Mouse (Mus musculus) adrenal gland, postnatal 25 days (tissue): ENCODE data around the gene Wnt11. TPM values are rescaled to one million over a fixed set of nuclear protein-coding genes. Genes with fewer than 3 reads are reported as not detected.
A peak's percentile ranks its signal among the peaks of the same experiment; 100 is the strongest.

Experiments used
- DNase-seq: peaks from one replicate; pipeline ENCODE4 v3.0.0; 2021; ENCODE audit warnings: mixed read lengths
- total RNA-seq: library from RNA; stranded (reverse); gene quantifications from 2 replicates; pipeline ENCODE4 v1.2.3, GENCODE M21; 2021

Wnt11 gene
- total RNA-seq, 1 experiment from 2014 or later, result 1.9 TPM

DNA sequence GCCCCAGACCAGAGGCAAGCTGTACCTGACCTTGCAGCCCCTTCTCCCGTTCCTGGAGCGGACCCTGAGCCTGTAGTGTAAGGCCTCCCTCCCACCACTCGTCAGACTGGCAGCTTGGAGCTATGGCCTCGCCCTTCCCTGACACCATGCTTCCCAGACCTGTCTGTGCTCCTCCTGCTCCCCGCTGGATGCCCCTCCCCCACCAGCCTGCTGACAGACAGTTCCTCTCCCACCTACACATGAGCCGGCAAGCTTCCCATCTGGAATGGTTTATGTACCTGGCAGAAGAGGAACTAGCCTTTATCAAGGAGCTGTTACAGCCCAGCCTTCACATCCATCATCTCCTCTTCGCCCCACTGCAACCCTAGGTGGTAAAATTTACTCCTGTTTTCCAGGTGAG lies 6.0 kb upstream of the Wnt11 start:
- no peak for DNase-seq

DNA sequence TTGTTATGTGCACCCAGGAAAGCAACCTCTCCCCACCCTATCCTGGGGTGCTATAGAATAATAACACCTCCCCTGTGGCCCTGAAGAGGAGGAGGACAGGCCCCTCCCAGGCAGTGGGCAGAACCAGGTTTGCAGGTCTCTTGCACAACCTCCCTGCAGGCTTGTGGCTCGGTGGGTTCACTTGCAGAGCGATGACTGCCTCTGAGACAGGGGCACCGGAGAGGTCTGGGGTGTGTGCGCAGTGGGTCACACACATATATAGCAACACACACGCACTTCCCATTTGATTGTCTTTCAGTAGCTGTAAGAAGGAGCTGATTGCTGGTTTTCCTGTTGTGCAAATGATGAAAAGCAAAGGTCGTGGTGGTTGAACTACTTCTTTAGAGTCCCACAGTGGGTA lies 3.6 kb upstream of the Wnt11 start:
- no peak for DNase-seq

- DNase-seq, result no peak
Measured at GRCm38 (mm10) chr7:98835519-98836441, 868 bp downstream of the Wnt11 start.

- peak; percentile 75 for DNase-seq
Measured at GRCm38 (mm10) chr7:98836646-98837045, 1.7 kb downstream of the Wnt11 start.

GRCm38 (mm10) chr7:98837901-98838300 lies 3.0 kb downstream of the Wnt11 start:
- DNase-seq, result peak; percentile 84

- DNase-seq, result peak; percentile 71
Measured at GRCm38 (mm10) chr7:98838729-98839141, 3.8 kb downstream of the Wnt11 start.

DNA sequence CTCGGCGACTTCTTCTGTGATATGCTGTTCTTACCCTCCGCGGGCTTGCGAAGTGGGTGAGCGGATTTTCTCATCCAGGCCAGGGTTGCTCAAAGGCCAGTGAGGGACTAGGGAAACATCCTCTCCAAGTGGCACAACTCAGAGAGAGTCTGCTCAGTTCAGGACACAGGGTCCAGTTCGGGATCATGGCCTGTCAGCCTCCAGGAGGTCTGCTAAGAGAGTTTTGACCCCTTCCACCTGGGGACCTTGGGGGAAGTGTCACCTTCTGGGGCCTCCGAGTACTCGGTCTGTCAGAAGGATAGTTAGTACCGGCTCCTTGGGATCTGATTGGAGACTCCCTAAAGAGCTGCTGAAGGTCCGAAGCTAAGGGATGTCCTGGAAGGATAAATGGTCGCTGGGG lies 4.4 kb downstream of the Wnt11 start:
- DNase-seq, result no peak

- DNase-seq, result no peak
Measured at GRCm38 (mm10) chr7:98840771-98841170, 5.9 kb downstream of the Wnt11 start.

GRCm38 (mm10) chr7:98841802-98842201 lies 6.9 kb downstream of the Wnt11 start:
- no peak for DNase-seq

GRCm38 (mm10) chr7:98842997-98843396 lies 8.1 kb downstream of the Wnt11 start:
- DNase-seq, result no peak

DNA sequence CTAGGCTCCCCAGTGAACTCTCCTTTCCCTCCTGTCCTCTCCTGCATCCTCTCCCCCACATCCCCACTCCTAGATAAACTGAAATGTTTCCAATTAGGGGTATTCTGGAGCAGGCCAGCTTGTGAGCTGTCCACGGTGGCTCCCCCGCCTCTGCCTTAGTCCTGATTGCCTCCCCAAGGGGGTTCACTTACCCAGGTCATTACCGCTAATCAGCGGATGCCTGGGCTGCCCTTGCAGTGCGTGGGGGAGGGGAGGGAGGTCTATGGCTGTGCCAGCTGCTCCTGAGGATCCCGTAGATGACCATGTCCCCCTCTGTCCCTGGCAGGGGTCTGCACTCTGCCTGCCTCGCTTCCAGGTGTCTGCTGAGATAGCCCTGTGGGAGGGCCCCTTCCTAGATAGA lies 8.7 kb downstream of the Wnt11 start:
- DNase-seq, result no peak

GRCm38 (mm10) chr7:98848899-98849640 lies 14.2 kb downstream of the Wnt11 start:
- DNase-seq, result no peak

GRCm38 (mm10) chr7:98850388-98850787 lies 15.5 kb downstream of the Wnt11 start:
- DNase-seq, result no peak

DNA sequence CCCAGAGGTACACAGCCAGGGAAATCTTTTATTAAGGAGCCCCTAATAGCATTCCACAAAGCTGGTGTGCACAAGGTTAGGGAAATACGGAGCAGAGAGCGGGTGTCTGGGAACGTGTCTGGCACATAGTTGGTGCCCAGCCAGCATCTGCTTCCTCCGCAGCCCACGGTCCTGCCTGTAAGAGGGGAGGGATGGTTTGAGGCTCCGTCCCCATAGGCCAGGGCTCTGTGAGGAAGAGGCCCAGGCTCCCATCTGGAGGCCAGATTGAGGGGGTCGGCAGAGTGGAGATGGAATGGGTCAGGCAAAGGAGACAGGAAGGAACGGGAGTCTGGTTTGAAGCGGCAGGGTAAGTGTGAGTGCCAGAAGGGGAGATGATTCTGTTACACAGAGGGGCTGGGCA lies 16.3 kb downstream of the Wnt11 start:
- DNase-seq, result no peak

GRCm38 (mm10) chr7:98852950-98853650 lies 18.2 kb downstream of the Wnt11 start:
- DNase-seq, result no peak

GRCm38 (mm10) chr7:98853806-98854205 lies 18.9 kb downstream of the Wnt11 start:
- no peak for DNase-seq

GRCm38 (mm10) chr7:98855388-98855787 lies 20.5 kb downstream of the Wnt11 start:
- no peak for DNase-seq

GRCm38 (mm10) chr7:98856128-98856527 lies 21.2 kb downstream of the Wnt11 start:
- DNase-seq, result no peak

DNA sequence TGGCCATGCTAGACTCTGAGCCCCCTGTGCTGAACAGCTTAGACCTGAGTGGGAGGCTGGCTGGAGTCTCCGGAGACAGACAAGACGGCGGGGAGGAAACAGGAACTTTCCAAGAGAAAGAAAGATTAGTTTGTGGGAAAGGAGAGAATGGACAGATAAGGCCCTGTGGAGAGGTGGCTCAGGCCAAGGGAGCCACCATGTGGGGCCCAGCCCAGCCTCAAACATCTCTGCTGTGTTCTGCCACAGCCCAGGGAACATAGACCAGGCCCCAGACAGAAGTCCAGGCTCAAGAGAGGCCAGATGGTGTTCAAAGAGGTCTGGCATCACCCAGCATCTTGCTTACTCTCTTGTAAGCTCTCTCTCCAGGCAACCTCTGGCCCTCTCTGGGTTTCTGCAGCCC lies 22.2 kb downstream of the Wnt11 start:
- DNase-seq, result no peak

DNA sequence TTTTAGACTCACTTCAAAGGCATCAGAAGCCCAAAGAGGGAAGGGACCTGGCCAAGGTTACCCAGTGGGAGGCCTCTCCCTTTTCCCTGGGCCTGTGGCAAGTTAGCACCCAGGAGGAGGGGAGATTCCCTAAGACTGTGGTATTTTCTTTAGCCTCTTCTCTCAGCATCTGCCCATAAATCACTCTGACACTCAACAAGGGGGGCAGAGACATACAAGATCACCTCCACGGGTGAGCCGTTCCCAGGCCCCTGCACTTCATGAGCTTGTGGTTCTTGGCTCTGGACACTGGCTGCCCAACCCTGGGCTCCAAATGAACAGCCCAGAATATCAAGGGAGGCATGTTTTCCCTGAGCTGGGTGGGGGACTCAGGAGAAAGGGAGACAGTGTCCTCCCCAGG lies 26.1 kb downstream of the Wnt11 start:
- DNase-seq, result no peak

GRCm38 (mm10) chr7:98862994-98863393 lies 28.1 kb downstream of the Wnt11 start:
- DNase-seq, result no peak

DNA sequence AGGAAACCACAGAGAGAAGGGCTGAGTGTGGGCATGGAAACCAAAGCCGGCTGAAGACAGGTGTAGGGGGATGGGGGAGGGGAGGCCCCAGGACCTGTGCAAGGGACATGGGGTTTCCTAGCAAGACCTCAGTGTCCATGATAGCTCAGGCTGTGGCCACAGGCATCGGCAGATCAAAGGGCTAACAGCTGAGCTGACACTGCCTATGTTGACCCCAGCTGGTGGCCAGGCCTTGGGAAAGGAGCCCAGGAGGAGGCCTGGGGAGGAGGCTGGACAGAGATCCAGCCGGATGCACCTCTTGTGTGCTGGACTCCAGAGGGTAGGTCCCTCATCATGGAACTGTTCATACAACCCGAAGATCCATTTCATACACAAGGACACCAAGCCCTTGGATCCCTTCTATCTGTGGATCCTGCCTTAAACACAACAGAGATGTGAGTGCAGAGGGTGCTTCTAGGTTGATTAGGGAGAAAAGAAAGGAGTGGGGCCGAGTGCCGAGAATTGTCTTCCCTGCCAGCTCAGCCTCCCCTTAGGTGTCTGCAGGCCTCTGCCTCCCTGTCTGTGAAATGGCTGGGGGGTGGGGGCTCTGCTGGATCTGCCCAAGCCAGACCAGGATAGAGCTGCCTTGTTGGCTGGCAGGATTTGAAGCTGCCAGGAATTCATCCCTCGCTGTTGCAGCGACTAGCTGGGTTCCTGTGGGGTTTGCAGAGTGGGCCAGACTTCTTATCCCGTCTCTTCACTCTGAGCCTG lies 29.2 kb downstream of the Wnt11 start:
- DNase-seq, result no peak
